Mouse (Mus musculus) embryo, embryonic 9.5 days (tissue): ENCODE measurements around the gene Exoc3l4.

Experiments used
- DNase-seq: peaks from one replicate; pipeline ENCODE4 v3.0.0-alpha.2; 2017; ENCODE audit errors: extremely low spot score

Gene Exoc3l4

GRCm38 (mm10) chr12:111450359-111450758 lies 33.5 kb downstream of the Exoc3l4 start:
- no peak for DNase-seq

GRCm38 (mm10) chr12:111451561-111451960 lies 34.7 kb downstream of the Exoc3l4 start:
- no peak for DNase-seq

- no peak for DNase-seq
Observed at GRCm38 (mm10) chr12:111454021-111454420, 37.2 kb downstream of the Exoc3l4 start.

- DNase-seq: no peak
Observed at GRCm38 (mm10) chr12:111454543-111455280, 37.9 kb downstream of the Exoc3l4 start.

DNA sequence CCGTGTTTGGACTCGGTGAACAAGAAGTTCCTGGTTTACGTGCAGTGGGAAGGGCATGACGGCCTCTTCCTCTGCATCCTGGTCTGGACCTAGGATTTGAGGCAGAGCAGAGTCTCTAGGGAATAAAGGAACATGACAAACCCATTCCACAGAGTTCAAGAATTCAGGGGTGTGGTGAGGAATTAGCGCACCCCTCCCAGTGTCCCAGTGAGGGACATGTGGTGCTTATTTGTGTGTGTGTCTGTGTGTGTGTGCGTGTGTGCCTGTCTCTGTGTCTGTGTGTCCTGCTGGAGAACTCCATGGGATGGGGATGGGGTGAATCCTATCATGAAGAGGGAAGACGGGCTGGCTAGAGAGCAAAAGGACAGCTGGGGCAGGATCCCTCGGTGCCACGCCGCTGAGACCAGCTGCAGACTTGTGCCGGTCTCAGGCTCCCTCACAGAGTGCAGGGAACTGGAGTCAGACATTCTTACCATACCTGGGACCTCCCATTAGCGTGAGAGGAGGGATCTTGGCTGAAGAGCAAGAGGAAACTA lies 38.6 kb downstream of the Exoc3l4 start:
- no peak for DNase-seq

- no peak for DNase-seq
Observed at GRCm38 (mm10) chr12:111455860-111456259, 39.0 kb downstream of the Exoc3l4 start.

DNA sequence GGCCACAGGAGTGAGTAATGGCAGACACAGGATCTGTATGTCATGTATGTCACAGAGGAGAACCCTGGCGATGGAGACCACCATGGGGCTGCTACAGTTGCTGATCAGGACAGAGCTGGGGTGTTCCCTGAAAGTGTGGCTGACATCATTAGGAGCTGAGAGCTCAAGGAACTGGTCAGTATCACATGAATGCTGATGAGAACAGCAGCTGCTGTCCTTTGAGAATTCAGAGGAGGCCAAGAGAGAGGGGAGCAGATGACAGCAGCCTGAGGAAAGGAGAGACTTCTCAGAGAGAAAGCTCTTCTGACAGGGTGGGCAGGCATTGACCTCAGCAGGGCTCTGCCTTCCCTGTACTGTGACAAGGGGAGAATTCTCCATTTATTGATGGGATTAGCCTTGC lies 40.9 kb downstream of the Exoc3l4 start:
- DNase-seq: no peak

- DNase-seq: no peak
Observed at GRCm38 (mm10) chr12:111463570-111463969, 46.8 kb downstream of the Exoc3l4 start.

- no peak for DNase-seq
Observed at GRCm38 (mm10) chr12:111466369-111466768, 49.6 kb downstream of the Exoc3l4 start.

DNA sequence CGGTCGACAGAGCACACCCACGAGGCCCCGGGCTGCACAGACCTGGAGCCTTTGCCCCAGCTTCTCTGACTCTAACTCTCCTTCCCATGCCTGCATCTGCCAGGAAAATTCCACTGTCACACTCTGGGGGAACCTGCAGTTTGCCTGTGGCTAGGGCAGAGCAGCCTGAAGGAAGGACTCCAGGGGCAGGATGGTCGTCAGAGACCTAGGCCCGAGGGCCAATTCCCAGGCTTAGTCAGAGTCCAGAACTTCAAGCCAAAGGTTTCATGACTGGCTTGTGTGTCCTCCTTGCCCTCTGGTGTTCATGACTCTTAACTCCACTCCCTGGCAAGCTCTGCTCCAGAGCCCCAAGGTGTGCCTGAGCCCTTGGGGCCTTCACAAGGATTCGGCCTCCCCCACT lies 51.4 kb downstream of the Exoc3l4 start:
- no peak for DNase-seq

GRCm38 (mm10) chr12:111469507-111469906 lies 52.7 kb downstream of the Exoc3l4 start:
- peak; percentile 74 for DNase-seq

GRCm38 (mm10) chr12:111471119-111471518 lies 54.3 kb downstream of the Exoc3l4 start:
- DNase-seq: no peak

GRCm38 (mm10) chr12:111471721-111472120 lies 54.9 kb downstream of the Exoc3l4 start:
- DNase-seq: no peak

GRCm38 (mm10) chr12:111472886-111473285 lies 56.1 kb downstream of the Exoc3l4 start:
- no peak for DNase-seq

- no peak for DNase-seq
Observed at GRCm38 (mm10) chr12:111474384-111474783, 57.6 kb downstream of the Exoc3l4 start.

DNA sequence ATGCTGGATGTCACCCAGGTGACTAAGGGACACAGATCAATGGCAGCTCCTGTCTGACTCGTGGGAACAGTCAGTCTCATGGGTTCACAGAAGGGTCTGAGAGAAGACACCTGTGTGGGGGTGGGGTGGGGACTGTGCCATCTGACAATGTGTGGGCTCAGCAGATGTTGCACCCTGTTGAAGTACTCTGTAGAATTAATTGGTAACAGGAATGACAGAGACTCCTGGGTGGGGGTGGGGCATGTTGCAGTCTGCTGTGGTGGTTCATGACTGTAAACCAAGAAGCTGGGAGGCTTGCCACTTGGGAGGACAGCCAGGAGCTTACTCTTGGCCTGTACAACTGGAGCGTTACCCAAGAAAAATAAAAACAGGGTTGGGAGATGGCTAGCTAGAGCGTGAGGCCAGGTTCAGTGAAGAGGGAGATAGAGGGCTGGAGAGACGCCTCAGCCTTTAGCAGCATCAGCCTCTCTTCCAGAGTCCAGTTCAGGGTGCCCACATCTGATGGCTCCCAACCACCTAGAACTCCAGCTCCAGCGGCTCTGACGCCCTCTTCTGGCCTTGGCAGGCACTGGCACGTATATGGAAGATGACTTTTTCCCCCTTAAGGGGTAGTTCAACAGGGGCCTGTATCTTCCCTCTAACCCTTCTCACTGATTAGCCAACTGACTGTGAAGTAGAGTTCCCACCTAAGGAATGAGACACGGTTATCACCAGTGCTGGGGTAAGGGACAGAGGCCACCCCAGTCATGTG lies 58.3 kb downstream of the Exoc3l4 start:
- DNase-seq: no peak

- DNase-seq: no peak
Observed at GRCm38 (mm10) chr12:111478924-111479323, 62.1 kb downstream of the Exoc3l4 start.

- no peak for DNase-seq
Observed at GRCm38 (mm10) chr12:111479917-111480316, 63.1 kb downstream of the Exoc3l4 start.
